Mouse (Mus musculus) spleen, adult 2 months (tissue): ENCODE measurements around the gene Il7r.

Source experiments
- CTCF ChIP-seq: fragments of 200-500 bp; IDR thresholded peaks from 2 replicates; pipeline ENCODE4 v1.5.1; 2011; ENCODE audit warnings: mild to moderate bottlenecking, inconsistent platforms; ENCODE audit not compliant: insufficient read depth, insufficient read length, insufficient replicate concordance; ENCODE audit errors: extremely low read depth
- POLR2A ChIP-seq: fragments of 200-500 bp; IDR thresholded peaks from 2 replicates; pipeline ENCODE4 v1.6.1; 2011; ENCODE audit warnings: low read depth, low read length, inconsistent platforms

GRCm38 (mm10) chr15:9571896-9572295 lies 41.9 kb upstream of the Il7r start:
- TF ChIP-seq POLR2A (no peak), CTCF (no peak)
